Mouse (Mus musculus): ENCODE measurements around the gene 2310030G06Rik.

The 2310030G06Rik gene

GRCm38 (mm10) chr9:50746214-50746677 lies at the start of gene 2310030G06Rik:
Gene 2310030G06Rik (minus strand): TSS chr9:50746536.
- no peak for DNase-seq (ENCODE audit: low spot score in 2 of 2)

DNA sequence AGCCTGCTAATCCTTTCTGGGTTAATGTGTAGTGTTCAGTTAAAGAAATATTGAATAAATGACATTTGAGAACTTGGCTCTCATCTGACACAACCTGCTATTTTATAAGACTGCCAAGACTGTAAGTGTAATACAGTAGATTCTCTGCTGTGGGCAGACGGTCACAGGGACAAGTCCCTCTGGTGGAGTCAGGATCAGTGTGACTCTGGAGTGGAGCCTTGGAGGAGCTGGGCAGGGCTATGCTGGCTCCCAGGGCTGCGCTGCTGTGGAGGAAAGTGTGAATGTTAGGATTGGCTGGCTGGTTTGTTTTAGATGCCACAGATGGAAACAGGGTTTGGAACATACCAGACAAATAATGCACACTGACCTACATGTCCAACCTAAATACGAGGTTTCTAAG lies 48.9 kb upstream of the 2310030G06Rik start:
- DNase-seq (ENCODE audit: low spot score in 2 of 2): no peak

DNA sequence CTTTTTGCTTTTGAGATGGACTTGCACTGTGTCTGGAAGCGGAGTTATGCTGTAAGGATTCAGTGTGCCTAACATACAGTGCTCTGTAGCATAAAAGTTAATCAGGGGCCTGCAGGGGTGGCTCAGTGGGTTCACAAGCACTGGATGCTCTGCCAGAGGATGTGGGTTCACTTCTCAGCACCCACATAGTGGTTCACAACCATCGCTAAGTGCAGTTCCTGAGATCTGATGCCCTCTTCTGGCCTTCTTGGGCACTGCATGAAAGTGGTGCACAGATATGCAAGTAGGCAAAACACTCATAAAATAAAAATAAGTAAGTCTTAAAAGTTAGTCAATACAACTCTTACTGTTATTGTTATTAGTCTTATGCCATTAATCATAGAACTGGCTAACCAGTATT lies 35.8 kb upstream of the 2310030G06Rik start:
- peak; percentile 43 to 75 for DNase-seq (ENCODE audit: low spot score in 2 of 2)

DNA sequence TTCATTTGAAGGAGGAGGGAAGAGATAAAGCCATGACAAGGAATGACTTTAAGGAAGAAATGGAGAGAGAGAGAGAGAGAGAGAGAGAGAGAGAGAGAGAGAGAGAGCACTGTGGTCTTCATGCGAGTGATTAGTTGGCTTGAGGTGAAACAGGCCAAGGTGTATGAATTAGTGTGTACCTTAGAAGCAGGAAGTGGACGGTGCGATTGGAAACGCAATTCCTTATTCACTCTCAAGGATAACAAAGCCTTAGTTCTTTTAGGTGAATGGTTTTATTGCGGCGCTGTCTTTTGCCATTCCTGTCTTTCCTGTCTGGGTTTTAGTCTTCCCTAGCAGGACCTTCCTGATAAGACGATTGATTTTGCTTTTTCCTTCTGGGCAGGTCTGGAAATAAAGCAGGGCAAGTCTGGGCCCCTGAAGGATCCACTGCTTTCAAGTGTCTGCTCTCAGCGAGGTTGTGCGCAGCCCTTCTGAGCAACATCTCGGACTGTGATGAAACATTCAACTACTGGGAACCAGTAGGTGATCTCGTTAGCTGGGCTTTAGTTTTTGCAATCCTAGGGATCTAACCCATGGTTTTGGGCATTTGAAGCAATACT lies 29.9 kb upstream of the 2310030G06Rik start:
- DNase-seq (ENCODE audit: low spot score in 2 of 2): no peak

DNA sequence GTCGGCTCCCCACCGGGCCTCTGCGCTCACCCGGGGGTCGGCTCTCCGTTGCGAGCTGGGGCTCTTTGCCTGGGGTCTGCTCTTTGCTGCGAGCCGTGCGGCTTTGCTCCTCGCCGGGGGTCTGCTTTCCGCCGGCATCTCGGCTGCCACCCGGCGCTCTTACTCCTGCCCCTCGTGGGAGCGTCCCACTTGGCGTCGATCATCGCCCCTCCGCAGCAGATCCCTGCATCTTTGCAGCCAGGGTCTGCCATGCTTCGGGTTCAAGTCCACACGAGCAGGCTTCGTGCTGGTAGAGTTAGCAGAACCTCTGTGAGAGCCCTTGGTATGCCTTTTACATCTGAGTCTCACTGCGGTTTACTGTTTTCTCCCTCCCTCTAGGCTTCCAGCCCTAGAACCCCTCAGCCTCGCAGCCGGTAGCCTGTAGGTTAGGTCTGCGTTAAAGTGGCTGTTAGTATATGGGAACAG lies 29.4 kb upstream of the 2310030G06Rik start:
- peak in 1 of 2 experiments; percentile 38 for DNase-seq (ENCODE audit: low spot score in 2 of 2)

DNA sequence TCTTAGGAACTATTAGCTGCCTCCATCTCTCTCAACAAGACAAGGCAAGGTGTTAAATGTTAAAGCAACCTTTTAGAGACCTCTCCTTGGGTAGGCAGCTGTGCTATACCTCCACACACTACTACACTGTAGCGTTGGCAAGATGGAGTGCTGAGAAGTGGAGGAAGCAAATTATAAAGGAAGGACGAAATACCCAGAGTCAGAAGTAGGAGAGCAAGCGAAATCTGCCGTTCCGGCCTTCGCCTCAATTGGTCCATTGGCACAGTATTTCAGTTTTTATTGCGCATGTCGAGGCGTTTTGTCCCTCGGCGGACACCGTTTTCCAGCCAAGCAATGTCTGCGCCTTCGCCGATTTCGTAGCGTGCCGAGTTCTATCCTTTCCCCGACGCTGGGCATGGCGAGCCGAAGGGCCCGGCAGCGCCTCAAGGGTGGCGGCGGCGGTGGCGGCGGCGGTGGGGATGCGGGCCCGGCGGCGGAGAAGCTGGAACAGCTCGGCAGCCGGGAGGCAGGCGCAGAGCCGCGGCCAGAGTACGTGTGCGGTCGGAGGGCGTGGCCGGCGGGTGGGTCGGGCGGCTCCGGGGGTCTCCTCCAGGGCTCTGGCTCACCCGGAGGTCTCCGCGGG lies 28.8 kb upstream of the 2310030G06Rik start, which contains the start of the genes Alg9 and 1110032A03Rik:
Gene Alg9, plus strand, starts transcription at position 29 of the 622 bp plus-strand sequence.
Gene 1110032A03Rik, minus strand, starts transcription at position 530 of the 622 bp plus-strand sequence.
- DNase-seq (ENCODE audit: low spot score in 2 of 2): peak; percentile 94 to 96

DNA sequence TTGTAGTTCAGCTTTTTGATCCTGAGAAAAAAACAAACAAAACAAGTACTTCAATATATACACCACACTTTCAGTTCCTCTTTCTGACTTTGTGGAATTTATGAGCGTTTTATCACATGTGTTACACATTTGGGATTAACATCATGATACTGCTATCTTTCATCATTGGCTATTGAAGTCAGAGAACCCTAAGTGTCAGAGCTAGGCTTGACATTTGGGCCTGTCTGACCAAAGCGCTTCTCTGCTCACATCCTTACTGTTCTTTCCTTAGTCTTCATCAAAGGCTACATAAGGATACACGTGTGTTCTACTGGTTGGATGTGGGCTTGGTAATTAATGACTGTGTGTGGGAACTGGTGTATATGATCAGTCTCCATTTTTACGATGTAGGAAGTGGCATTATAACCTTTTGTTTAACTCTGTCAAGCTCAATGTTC lies 27.7 kb upstream of the 2310030G06Rik start:
- DNase-seq (ENCODE audit: low spot score in 2 of 2): no peak

DNA sequence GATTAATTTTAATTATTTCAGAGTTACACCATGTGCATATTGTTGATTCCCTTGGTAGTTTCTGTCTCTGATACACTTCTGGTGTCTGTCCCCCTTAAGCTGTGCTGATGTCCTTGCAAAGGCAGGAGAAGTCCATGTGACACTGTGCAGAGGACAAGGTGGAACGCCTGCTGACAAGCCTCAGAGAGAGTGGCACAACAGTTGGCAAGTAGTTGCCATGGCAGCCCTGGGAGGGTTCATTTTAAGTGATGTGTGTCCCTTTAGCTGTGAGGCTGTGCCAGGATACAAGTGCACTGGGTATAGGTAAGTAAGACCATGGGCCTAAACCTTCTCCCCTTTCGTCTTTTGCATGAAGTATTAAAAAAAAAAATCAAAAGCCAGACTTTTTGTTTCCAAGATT lies 23.7 kb upstream of the 2310030G06Rik start:
- no peak for DNase-seq (ENCODE audit: low spot score in 2 of 2)

DNA sequence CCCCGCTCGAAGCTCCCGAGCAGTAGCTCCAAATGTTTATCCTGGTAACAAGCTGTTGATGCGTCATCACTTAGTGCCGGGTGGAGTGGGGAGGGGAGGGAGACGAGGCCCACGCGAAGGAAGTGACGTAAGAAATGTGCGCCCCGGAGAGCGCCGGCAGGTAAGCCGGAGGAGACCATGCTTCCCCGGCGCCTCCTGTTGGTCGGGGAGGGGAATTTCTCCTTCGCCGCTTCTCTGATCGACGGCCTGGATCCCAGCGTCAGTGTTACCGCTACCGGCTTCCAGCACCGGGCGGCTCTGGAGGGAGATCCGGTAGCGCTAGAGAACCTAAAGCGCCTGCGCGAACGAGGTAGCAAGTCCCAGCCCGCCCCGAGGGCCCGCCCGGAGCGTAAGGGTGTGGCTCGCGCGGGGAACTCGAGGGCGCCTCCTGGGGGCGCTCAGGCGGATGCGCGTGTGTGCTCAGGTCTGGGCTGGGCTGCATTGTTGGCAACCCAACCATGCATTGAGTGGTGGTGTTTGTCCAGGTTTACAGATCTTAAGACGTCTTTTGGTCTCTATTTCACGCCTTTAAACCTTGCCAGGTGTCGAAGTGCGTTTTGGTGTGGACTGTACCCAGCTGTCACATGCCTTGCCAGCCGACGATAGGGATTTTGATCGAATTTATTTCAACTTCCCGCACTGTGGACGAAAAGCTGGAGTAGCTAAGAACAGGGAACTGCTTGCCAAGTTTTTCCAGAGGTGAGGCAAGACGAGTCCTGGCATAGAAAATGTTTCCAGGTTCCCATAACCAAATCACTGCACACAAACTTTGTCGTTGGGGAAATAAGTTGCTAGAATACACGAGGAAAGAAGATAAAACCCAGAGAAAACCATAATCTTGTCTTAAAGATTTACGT lies 22.0 kb upstream of the 2310030G06Rik start, which contains the start of gene Fdxacb1:
Gene Fdxacb1, plus strand, starts transcription at position 130 of the 896 bp plus-strand sequence.
- DNase-seq (ENCODE audit: low spot score in 2 of 2): peak; percentile 98 to 99

GRCm38 (mm10) chr9:50767531-50768106 lies 21.3 kb upstream of the 2310030G06Rik start:
- peak; percentile 24 to 31 for DNase-seq (ENCODE audit: low spot score in 2 of 2)

DNA sequence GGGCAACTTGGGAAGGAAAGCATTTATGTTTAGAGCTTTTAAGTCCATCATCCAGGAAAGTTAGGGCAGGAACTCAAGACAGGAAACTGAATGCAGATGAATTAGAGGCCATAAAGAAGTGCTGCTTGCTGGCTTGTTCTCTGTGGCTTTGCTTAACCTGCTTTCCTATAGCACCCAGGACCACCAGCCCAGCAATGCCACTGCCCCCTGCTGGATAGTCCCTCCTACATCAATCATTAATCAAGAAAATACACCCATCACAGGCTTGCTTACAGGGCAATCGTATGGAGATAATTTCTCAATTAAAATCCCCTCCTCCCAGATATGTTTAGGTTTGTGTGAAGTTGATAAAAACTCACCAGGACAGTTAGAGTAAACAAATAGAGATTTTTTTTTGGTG lies 17.0 kb upstream of the 2310030G06Rik start:
- peak in 1 of 2 experiments; percentile 46 for DNase-seq (ENCODE audit: low spot score in 2 of 2)

- no peak for DNase-seq (ENCODE audit: low spot score in 2 of 2)
Measured at GRCm38 (mm10) chr9:50761520-50762243, 15.3 kb upstream of the 2310030G06Rik start.

- DNase-seq (ENCODE audit: low spot score in 2 of 2): no peak
Measured at GRCm38 (mm10) chr9:50756711-50757110, 10.4 kb upstream of the 2310030G06Rik start.

DNA sequence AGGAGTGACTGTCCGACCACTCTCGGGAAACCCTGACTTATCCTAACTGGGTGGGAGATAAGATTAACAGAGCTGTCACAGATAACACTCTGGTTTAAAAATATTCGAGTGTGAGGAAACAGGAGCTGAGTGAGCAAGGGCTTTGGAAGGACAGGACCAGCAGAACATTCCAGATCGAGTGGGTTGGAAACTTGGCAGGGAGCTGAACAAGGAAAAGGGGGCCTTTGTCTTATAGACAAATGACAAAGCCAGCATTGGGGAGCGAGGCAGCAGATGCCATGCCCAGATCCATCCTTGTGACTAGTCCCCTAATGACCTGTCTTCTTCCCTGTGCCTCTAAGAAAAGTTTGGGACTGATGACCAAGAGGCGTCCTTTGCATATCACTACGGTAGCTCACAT lies 7.6 kb upstream of the 2310030G06Rik start:
- no peak for DNase-seq (ENCODE audit: low spot score in 2 of 2)

GRCm38 (mm10) chr9:50752784-50753615 lies 6.7 kb upstream of the 2310030G06Rik start:
- no peak for DNase-seq (ENCODE audit: low spot score in 2 of 2)

GRCm38 (mm10) chr9:50752054-50752602 lies 5.8 kb upstream of the 2310030G06Rik start, which contains the start of gene Hspb2:
Gene Hspb2 (minus strand): TSS chr9:50752354.
- no peak for DNase-seq (ENCODE audit: low spot score in 2 of 2)

DNA sequence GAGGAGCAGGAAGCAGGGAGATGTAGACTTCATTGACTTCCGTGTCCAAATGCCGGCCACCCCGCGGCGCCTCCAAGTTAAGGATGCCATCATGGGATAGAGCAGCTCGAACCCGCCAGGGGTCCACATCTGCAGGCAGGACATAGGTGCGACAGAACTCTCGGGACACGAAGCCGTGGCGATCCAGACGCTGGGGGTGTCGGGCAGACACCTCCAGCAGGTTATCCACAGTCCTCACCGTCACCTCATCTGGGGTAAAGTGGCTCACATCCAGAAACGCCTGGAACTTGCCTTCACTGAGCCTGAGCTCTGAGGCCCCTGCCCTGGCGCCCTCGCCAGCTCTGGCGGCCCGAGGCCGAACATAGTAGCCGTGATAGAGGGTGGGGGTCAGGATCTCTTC lies 5.0 kb upstream of the 2310030G06Rik start, which contains the start of gene Cryab:
Gene Cryab, plus strand, starts transcription at position 3 of the 400 bp plus-strand sequence.
- DNase-seq (ENCODE audit: low spot score in 2 of 2): no peak

- DNase-seq (ENCODE audit: low spot score in 2 of 2): no peak
Measured at GRCm38 (mm10) chr9:50750706-50751105, 4.4 kb upstream of the 2310030G06Rik start.

DNA sequence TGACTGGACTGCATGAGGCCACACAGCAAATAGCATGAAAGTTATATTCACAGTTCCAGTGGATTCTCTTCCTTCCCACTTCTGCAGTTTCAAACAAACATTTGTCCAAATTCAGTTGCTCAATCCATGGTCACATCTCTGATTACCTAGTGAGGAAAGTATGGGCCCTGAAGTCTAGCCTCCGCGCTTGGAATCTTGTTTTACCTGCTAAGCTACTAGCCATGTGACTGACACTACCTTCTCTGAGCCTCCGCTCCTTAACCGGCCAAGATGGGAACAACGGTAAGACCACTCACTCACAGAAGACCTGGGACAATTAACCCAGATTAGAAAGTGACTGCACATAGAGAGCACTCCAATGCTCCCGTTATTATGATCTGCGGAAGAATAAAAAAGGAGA lies 530 bp downstream of the 2310030G06Rik start:
- DNase-seq (ENCODE audit: low spot score in 2 of 2): no peak
